Mouse (Mus musculus): ENCODE measurements around the gene Olfr1375. TPM values are rescaled to one million over a fixed set of nuclear protein-coding genes. Genes with fewer than 3 reads are reported as not detected.

The Olfr1375 gene
- not detected for total RNA-seq (2023)

DNA sequence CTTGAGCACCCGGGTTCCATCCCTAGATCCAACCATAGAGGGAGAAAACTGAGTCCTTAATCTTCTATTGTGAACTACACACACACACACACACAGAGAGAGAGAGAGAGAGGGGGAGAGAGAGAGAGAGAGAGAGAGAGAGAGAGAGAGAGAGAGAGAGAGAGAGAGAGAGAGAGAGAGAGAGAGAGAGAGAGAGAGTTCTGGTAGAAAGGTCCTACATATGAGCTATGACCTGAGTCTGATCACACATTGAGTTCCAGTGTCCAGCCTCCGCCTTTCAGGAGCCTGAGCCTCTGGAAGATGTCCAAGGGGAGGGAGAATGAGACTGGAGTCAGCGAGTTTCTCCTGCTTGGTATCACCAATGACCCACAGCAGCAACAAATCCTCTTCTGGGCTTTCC lies at the start of gene Olfr1375:
TSS of gene Olfr1375 (plus strand) at position 301 of the 400 bp plus-strand sequence.

DNA sequence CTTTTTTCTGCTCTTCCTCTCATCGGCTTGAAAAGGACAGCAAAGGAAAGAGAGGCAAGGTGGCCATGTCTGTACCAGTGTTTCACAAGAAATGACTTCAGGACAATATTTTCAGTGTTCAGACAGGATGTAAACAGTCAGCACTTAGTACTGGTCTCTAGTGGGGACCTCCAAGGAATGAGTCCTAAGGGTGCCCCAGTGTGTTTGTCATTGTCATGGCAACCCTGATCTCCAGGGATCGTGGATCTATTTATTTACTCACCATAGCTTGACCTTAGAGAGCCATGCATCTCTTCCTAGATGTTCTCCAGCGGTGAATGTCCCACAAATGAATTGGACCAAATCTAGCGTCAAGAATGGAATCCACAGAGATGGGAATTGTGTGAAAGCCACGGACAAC lies 44.6 kb upstream of the Olfr1375 start, which contains the start of gene Olfr51:
TSS of gene Olfr51 (plus strand) at position 301 of the 400 bp plus-strand sequence.

DNA sequence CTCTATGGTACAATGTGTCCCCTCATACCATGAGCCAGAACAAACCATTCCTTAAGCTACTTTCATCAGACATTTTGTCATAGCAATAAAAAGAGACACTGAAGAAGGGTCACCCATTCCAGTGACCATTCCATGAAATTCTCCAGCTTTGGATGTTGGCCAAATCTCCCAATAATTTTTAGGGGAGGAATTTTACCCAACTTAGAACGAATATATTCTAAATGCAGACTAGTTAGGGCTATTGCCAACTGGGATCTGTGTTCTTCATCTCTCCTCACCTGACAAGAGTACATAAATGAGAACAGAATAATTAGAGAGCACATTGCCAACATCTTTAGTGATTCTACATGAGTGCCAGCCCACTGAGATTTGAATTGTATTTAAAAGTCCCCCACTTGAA lies 34.0 kb upstream of the Olfr1375 start, which contains the start of gene Olfr54:
TSS of gene Olfr54 (plus strand) at position 301 of the 400 bp plus-strand sequence.

DNA sequence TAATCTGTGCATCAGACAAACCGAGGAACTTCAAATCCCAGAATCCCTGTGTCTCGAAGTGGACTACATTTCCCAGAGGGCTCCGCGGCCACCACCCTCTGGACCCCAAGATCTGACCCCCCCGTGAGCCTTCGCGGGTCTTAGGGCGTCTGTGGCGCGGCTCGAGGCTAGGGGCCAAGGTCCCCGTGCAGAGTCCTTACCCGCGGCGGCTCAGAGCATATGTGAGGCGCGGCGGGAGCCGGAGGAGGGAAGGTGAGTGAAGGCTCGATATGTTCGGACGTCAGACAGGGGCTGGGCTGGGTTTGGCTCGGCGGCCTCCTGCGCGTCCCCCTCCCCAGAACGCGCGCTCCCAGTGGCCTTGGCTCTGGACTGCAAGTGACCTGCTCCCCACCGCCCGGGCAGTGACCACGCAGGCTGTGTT lies 11.3 kb downstream of the Olfr1375 start, which contains the start of gene Zfp354a:
TSS of gene Zfp354a (plus strand) at position 107 of the 421 bp plus-strand sequence.

Other genes starting within 250 kb of the Olfr1375 start
- under 1 TPM; 0.50 to 0.88 TPM for gene Zfp354c, start 220.4 kb upstream of the Olfr1375 start, total RNA-seq (2023)
- gene Zfp879, start 206.6 kb upstream of the Olfr1375 start, total RNA-seq (2023) = not detected
- gene Grm6, start 197.4 kb upstream of the Olfr1375 start, total RNA-seq (2023) = not detected
- gene Zfp454, start 160.5 kb upstream of the Olfr1375 start, total RNA-seq (2023) = not detected
- gene Zfp2, start 131.9 kb upstream of the Olfr1375 start, total RNA-seq (2023) = under 1 TPM; 0.50 to 0.52 TPM
- gene Zfp354b, start 116.5 kb upstream of the Olfr1375 start, total RNA-seq (2023) = not detected
- gene 4933414I15Rik, start 104.3 kb upstream of the Olfr1375 start, total RNA-seq (2023) = not detected
- gene Prop1, start 94.3 kb upstream of the Olfr1375 start, total RNA-seq (2023) = not detected
- not detected for gene Olfr1378, start 81.6 kb upstream of the Olfr1375 start, total RNA-seq (2023)
- gene Olfr1377, start 66.1 kb upstream of the Olfr1375 start, total RNA-seq (2023) = not detected
- not detected for gene Olfr51, start 44.5 kb upstream of the Olfr1375 start, total RNA-seq (2023)
- gene Olfr54, start 33.9 kb upstream of the Olfr1375 start, total RNA-seq (2023) = not detected
- not detected for gene Zfp354a, start 11.1 kb downstream of the Olfr1375 start, total RNA-seq (2023)
- gene Gm12569, start 172.4 kb downstream of the Olfr1375 start, total RNA-seq (2023) = not detected
- 100 to 1,000 TPM; 193 to 195 TPM for gene Clk4, start 213.6 kb downstream of the Olfr1375 start, total RNA-seq (2023)
- not detected for gene BC049762, start 214.9 kb downstream of the Olfr1375 start, total RNA-seq (2023)
- gene Col23a1, start 241.8 kb downstream of the Olfr1375 start, total RNA-seq (2023) = under 1 TPM; 0.36 to 0.71 TPM

Measured in monocyte, adult 59 days (primary cell).